Mouse (Mus musculus): ENCODE measurements around the gene Gabrr2.

DNA sequence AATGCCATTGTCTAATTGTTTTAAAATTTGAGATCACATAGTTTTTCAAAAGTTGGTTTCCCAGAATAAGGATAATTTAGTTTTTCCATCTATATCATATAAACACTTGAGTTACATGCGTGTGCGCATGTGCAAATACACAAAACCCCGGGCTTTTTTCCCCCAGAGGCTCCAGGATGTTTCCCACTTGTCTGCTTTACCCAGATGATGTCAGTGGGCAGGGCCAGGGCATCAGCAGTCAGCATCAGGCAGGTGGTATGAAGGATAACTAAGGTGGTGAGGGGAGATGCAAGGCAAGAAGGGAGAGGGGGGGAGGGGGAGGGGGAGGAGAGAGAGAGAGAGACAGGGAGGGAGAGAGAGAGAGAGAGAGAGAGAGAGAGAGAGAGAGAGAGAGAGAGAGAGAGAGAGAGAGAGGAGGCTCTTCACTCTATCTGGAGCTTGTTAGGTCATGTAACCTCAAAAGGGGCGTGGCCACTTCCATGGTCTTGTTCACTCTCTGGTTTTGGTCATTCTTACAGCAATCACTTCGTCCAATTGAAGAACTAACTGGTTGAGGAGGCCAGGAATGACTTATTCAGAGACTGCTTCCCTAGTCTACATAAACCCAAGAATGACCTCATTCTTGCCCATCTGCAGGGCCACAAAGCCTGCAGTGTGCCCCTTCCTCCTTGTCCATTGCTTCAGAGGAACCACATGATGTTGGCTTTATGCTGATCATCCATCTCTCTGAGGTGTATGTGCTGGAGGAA, 13.2 kb downstream of the Gabrr2 start:
- no peak for TF ChIP-seq EP300 (IDR thresholded peaks at IDR 0.05; ENCODE audit: low read depth)
- no peak for TF ChIP-seq CTCF (IDR thresholded peaks at IDR 0.05; ENCODE audit: low read depth)

Measured in liver, postnatal 0 days (tissue).